Mouse (Mus musculus): ENCODE measurements around the gene A330070K13Rik. TPM values are rescaled to one million over a fixed set of nuclear protein-coding genes. Genes with fewer than 3 reads are reported as not detected.

Gene A330070K13Rik
- polyA plus RNA-seq, 1 experiment: not detected

DNA sequence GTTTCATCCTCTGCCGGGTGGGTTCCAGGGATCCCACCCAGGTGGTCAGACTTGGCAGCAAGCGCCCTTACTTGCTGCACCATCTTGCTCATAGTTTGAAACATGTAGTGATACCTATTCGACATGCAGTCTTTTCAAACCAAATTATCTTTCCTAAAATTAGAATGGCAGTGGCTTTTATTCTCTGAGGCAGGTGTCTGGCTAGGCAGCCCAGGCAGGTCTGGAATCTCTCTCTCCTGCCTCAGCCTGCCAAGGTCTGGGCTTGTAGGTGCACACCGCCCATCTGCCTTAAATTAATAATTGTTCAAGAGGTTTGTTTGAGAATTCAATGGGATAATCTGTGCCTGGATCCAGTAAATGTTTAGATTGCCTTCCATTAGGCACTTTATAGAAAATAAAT, 53.6 kb downstream of the A330070K13Rik start:
- no peak for DNase-seq (ENCODE audit: low spot score)

DNA sequence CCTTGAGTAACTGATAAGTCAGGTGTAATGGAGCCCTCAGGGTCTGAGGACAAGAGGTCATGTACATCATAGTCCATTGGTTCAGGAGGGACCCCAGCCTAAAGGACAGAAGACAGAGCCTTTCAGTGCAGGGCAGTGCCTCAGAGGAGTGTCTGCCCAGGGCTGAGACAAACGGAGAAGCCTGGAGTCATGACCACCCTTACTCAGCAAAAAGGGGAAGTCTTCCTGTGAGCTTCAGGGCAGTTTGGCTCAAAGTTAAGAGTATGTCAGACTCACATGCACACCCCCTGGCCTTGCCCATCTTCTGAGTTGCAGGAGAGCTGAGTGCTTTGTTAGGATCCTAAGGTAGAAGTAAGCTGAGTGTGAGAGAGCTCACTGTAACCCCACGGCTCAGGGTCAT, 54.5 kb downstream of the A330070K13Rik start:
- DNase-seq (ENCODE audit: low spot score): no peak

Other genes starting within 250 kb of the A330070K13Rik start
- 4.2 and 4.5 TPM in 2 replicates for gene Kctd7, start 239.8 kb downstream of the A330070K13Rik start, polyA plus RNA-seq (2012; rRNA removed)
- 64.4 and 70.6 TPM in 2 replicates for gene Rabgef1, start 212.8 kb downstream of the A330070K13Rik start, polyA plus RNA-seq (2012; rRNA removed)
- 33.8 and 35.0 TPM in 2 replicates for gene Tmem248, start 167.6 kb downstream of the A330070K13Rik start, polyA plus RNA-seq (2012; rRNA removed)
- 106 and 107 TPM in 2 replicates for gene Sbds, start 129.1 kb downstream of the A330070K13Rik start, polyA plus RNA-seq (2012; rRNA removed)
- 15.0 and 15.2 TPM in 2 replicates for gene Tyw1, start 129.0 kb downstream of the A330070K13Rik start, polyA plus RNA-seq (2012; rRNA removed)
- gene Caln1, start 15.2 kb downstream of the A330070K13Rik start, polyA plus RNA-seq (2012; rRNA removed): 0.06 TPM in 1 of 2 replicates, not detected in the other